ENCODE assay signal across 17 mouse cellular contexts in genomic region chr8:44034211-44034610, GRCm38 (mm10).
DNase-seq lines count a peak whose midpoint lies in the region; ATAC-seq and TF ChIP-seq lines count a peak whose summit lies in the region.
"Had no signal": no experiment of that assay in that cellular context is flagged by ENCODE, and none has a peak within 500 bp of the region (broad histone marks: within the 10 kb centered on the region; RNA-seq: fewer than 3 reads in every experiment).

No protein-coding gene starts in this region.

- H3K4me2 ChIP-seq in kidney, postnatal 0 days (ENCODE audit: low read length): no peak overlapping the region
- H3K4me2 ChIP-seq: embryonic facial prominence, embryonic 12.5 days; midbrain, embryonic 13.5 days had no signal

- ATAC-seq in kidney, postnatal 0 days (replicated peaks; ENCODE audit: low FRiP score, low read depth): no peak
- ATAC-seq: forebrain, postnatal 0 days; midbrain, embryonic 13.5 days; Patski had no signal

- no peak overlapping the region for H3K9ac ChIP-seq in kidney, postnatal 0 days (ENCODE audit: low read depth, low read length)
- H3K9ac ChIP-seq: embryonic facial prominence, embryonic 12.5 days; forebrain, postnatal 0 days; midbrain, embryonic 13.5 days had no signal

- no peaks in the 10 kb centered on the region for H3K27me3 ChIP-seq in kidney, postnatal 0 days (ENCODE audit: insufficient read depth, low read length)
- H3K27me3 ChIP-seq: embryonic facial prominence, embryonic 12.5 days; midbrain, embryonic 13.5 days; Patski had no signal

- H3K9me3 ChIP-seq in kidney, postnatal 0 days (replicated peaks; ENCODE audit: low read length): no peaks in the 10 kb centered on the region
- H3K9me3 ChIP-seq: embryonic facial prominence, embryonic 12.5 days; hindbrain, embryonic 10.5 days; midbrain, embryonic 13.5 days had no signal

- no peaks in the 10 kb centered on the region for H3K36me3 ChIP-seq in kidney, postnatal 0 days (ENCODE audit: insufficient read depth, low read length)
- H3K36me3 ChIP-seq: embryonic facial prominence, embryonic 12.5 days; hindbrain, embryonic 10.5 days; midbrain, embryonic 13.5 days had no signal

- WGBS in kidney, postnatal 0 days: 33% methylated on average over 4 of the region's 4 CpGs

- H3K4me1 ChIP-seq in kidney, postnatal 0 days (replicated peaks; ENCODE audit: insufficient read depth, low read length): no peaks in the 10 kb centered on the region
- H3K4me1 ChIP-seq: embryonic facial prominence, embryonic 12.5 days; hindbrain, embryonic 10.5 days; midbrain, embryonic 13.5 days had no signal

- H3K4me3 ChIP-seq in kidney, postnatal 0 days (replicated peaks; ENCODE audit: low read depth, low read length): no peak overlapping the region
- H3K4me3 ChIP-seq: embryonic facial prominence, embryonic 12.5 days; hindbrain, embryonic 10.5 days; midbrain, embryonic 13.5 days had no signal

- TF ChIP-seq CTCF in kidney, postnatal 0 days (IDR thresholded peaks at IDR 0.05; ENCODE audit: low read depth): no peak

- intact Hi-C loops in left cerebral cortex, postnatal 36 days (cut with DNase I): loop anchor here (5.0 kb wide), 1 partner anchor 903 kb away; the partner anchor contains the start of gene Fat1
- intact Hi-C loops in heart, postnatal 36 days (cut with DNase I): no loop called here

- DNase-seq in kidney, postnatal 0 days (ENCODE audit: low spot score): peak; percentile 70
- DNase-seq in kidney, postnatal 10 days: no peak
- peak; percentile 78 for DNase-seq in brain, adult 2 months (ENCODE audit: low read depth, low spot score)
- DNase-seq in layer of hippocampus, adult 18-20 months (ENCODE audit: low spot score in 2 of 2): peak; percentile 50 to 77
- peak; percentile 24 to 37 for DNase-seq in left cerebral cortex, postnatal 36 days (ENCODE audit: low spot score in 2 of 2)
- no peak for DNase-seq in heart, postnatal 36 days
- no peak for DNase-seq in gastrocnemius, postnatal 25 days
- DNase-seq: B cell, adult 2 months; cerebellum, adult 2 months; forebrain, postnatal 0 days; gastrocnemius, postnatal 14 days; lung, adult 2 months; thymus, postnatal 36 days had no signal

- no peak overlapping the region for H3K27ac ChIP-seq in kidney, postnatal 0 days
- H3K27ac ChIP-seq: embryonic facial prominence, embryonic 12.5 days; hindbrain, embryonic 10.5 days; midbrain, embryonic 13.5 days had no signal

Comparison
In these comparisons a context has a peak if more than half of its experiments do, and no peak if none do; other contexts are left out.
1. DNase-seq: peak in kidney, postnatal 0 days (single experiment), brain, adult 2 months (single experiment), layer of hippocampus, adult 18-20 months (2 of 2) and left cerebral cortex, postnatal 36 days (2 of 2); none in kidney, postnatal 10 days (single experiment), heart, postnatal 36 days (0 of 2) and gastrocnemius, postnatal 25 days (single experiment).